Mouse (Mus musculus): ENCODE results near the gene E130208F15Rik.

- TF ChIP-seq CTCF (IDR thresholded peaks at IDR 0.05; ENCODE audit: insufficient read depth, low read depth, low read length): no peak
- TF ChIP-seq POLR2A (IDR thresholded peaks at IDR 0.05; ENCODE audit: insufficient read depth, low read depth, low read length): no peak
Measured at GRCm38 (mm10) chr7:30278911-30279310, 42.6 kb upstream of the E130208F15Rik start.

Measured in olfactory bulb, adult 2 months (tissue).